Mouse (Mus musculus) cerebellum, adult 9-11 months (tissue): ENCODE results near the gene Tec.

Experiments used
- DNase-seq: peaks from one replicate; pipeline ENCODE4 v3.0.0; 2022

Gene Tec

DNA sequence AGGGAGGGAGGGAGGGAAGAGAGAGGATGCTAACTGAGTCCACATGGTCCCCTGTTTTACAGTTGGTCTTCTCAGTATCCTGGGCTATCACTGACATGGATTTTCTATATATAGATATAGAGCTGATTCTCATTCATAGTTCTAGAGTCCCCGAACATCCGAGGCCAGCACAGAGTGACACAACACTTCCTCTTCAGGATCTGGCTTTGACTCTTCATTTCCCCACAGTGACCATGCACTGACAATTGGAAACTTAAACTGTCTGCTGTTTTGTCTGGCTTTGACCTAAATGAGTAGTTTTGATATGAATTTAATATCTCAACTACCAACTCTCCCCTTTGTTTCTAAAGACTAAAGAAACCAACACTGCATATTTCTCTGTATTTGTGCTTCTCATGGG lies 144.9 kb downstream of the Tec start:
- DNase-seq = no peak

DNA sequence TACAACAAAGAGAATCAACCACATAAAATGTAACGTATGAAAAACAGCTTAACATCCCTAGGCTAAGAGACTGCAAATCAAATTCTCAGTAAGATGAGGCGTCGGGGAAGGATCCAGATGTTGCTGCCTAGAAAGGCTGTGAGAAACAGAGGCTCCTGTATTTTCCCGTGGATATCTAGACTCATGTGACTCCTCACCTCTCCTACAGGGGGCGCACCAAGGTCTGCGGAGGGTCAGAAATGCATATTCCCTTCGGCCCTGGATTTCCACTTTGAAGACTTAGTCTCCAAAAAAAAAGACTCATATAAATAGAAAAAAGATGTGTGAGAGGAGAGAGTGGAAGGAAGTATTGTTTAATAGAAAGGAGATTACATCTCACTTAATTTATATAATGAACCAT lies 147.7 kb downstream of the Tec start:
- no peak for DNase-seq

DNA sequence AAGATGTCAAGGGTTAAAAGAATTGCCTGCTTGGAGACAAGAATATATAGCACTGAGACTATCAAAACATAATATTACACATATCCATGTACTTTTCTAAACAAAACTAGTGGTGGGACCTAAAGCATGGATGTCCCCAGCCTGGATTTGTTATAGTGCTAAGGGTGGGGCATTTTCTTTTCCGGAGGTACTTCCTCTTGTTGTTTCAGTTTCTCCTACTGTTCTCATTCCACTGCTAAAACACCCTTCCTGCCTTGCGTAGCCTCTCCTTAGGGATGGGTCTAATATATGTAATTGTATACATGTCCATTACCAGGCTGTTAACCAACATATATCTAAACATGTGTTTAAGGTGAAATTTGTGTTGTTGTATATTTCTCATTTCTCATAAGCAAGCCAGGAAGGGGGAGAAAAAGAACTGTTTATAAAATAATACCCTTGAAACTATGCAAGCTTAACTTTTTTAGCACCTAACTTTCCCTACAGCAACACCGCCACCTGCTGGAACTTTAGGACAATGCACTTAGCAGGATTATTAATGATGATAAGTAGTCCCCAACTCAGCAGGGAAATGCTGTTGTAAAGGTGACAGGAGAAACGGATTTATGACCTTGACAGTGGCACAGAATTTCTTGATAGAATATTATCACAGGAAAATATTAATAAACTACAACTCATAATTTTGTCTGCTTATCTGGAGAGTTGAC lies 157.6 kb downstream of the Tec start:
- peak; percentile 5 for DNase-seq

- no peak for DNase-seq
Observed at GRCm38 (mm10) chr5:72709976-72710375, 158.3 kb downstream of the Tec start.

DNA sequence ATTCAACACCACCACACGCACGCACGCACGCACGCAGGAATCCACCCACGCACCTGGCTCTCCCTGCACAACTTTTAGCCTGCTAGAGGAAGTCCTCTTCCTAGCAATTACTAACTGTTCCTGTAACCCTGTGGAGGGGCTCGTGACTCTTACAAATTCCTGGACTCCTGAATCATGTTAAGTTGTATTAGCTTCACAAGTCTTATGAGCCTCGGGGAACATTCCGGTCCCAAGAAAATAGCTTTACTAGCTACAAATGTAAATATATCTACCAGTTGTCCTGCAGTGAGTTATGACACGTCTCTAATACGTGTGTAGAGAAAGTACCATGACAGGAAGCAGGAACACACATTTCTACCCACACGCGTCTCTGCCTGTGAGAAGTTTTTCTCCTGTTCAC lies 158.8 kb downstream of the Tec start:
- no peak for DNase-seq

- DNase-seq = no peak
Observed at GRCm38 (mm10) chr5:72706722-72707121, 161.6 kb downstream of the Tec start.

GRCm38 (mm10) chr5:72706095-72706494 lies 162.2 kb downstream of the Tec start:
- no peak for DNase-seq
